Mouse (Mus musculus) midbrain, embryonic 12.5 days (tissue): ENCODE measurements at regions not wholly inside any gene's neighbourhood (a gene's known extent, or its start where the extent isn't known, plus 50 kb on each side); places are given as distances from the start of the nearest gene placed in this dataset.

ENCODE experiments used
- ATAC-seq: fragments of 200-750 bp; cut with Nextera tagmentation; 2 replicates; pipeline ENCODE4 v1.8.0; 2017; ENCODE audit warnings: low read depth, moderate TSS enrichment, moderate library complexity; ENCODE audit not compliant: low FRiP score
- H3K27ac ChIP-seq: fragments of 300-500 bp; sonication (generic); replicated peaks from 2 replicates; pipeline ENCODE4 v1.5.1; 2016; ENCODE audit warnings: mild to moderate bottlenecking
- H3K27me3 ChIP-seq: fragments of 300-500 bp; sonication (generic); 2 replicates; pipeline ENCODE4 v1.6.1; 2016; ENCODE audit warnings: mild to moderate bottlenecking
- H3K36me3 ChIP-seq: fragments of 300-500 bp; sonication (generic); 2 replicates; pipeline ENCODE4 v1.6.1; 2016
- H3K4me1 ChIP-seq: fragments of 300-500 bp; sonication (generic); 2 replicates; pipeline ENCODE4 v1.6.1; 2016
- H3K4me2 ChIP-seq: fragments of 300-500 bp; sonication (generic); replicated peaks from 2 replicates; pipeline ENCODE4 v1.6.1; 2016; ENCODE audit warnings: mild to moderate bottlenecking, moderate library complexity
- H3K4me3 ChIP-seq: fragments of 300-500 bp; sonication (generic); 2 replicates; pipeline ENCODE4 v1.5.1; 2016; ENCODE audit warnings: mild to moderate bottlenecking
- H3K9ac ChIP-seq: fragments of 300-500 bp; sonication (generic); replicated peaks from 2 replicates; pipeline ENCODE4 v1.6.1; 2016; ENCODE audit warnings: mild to moderate bottlenecking, moderate library complexity
- H3K9me3 ChIP-seq: fragments of 300-500 bp; sonication (generic); 2 replicates; pipeline ENCODE4 v1.6.1; 2016; ENCODE audit warnings: mild to moderate bottlenecking
- WGBS: fragments of 180-500 bp; shearing (Covaris S2); methylation state at CpG from one replicate; pipeline ENCODE4 v1.1.7; 2016; 5-methylcytosine and 5-hydroxymethylcytosine counted together

DNA sequence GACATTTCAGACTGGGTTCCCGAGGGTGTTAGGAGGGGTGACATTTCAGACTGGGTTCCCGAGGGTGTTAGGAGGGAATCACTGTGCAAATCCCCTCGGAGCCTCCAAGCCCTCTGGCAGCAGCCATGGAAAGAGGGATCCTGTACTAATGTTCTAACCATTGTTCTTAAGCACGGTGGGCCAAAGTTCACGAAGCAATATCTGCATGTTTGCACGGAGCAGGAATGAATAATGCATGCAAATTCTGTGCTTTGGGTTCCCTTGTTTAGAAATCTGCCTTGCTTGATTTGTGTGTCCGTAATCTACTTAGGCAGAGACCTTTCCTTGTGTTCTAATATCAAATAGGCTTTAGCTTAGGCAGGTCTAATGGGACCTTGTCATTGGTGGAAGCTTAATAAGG lies 55.9 kb upstream of the Zfp280d start:
- Histone ChIP-seq H3K4me1 (peaks cover 5% of the 10 kb centered on the region; the same call in 1 of the 2 replicates), H3K36me3 (no peaks in the 10 kb centered on the region), H3K4me3 (no peak overlapping the region), H3K9me3 (no peaks in the 10 kb centered on the region), H3K9ac (no peak overlapping the region), H3K27me3 (no peaks in the 10 kb centered on the region), H3K27ac (no peak overlapping the region), H3K4me2 (0 out of 2 replicates have a peak overlapping the region, but pooled peaks have one; percentile 11)
- 0 out of 2 replicates have a peak, but pooled peaks have one; percentile 41 for ATAC-seq
- WGBS = 37% methylated on average over 7 of the region's 7 CpGs

DNA sequence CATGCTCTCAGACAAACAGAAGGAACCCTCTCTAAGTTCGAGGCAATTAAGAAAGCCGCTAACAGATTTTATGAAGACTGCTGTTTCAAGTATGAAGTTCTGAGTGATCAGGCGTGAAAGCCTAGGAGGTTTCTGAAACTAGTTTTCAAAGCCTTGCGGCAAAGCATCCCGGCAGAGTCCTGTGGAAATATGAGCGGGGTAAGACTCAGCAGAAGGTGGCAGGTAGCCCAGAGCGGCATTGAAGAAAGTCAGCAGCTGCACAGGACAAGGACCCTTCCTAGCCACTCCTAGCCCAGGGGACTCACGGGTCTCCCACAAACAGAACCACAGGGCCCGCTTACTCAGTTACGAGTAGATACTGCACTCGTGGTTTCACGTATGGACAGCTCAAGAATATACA lies 54.8 kb upstream of the Zfp280d start:
- Histone ChIP-seq H3K27ac (no peak overlapping the region), H3K4me2 (no peak overlapping the region), H3K9ac (no peak overlapping the region), H3K36me3 (no peaks in the 10 kb centered on the region), H3K4me3 (no peak overlapping the region), H3K4me1 (peaks cover 5% of the 10 kb centered on the region; the same call in 1 of the 2 replicates), H3K9me3 (no peaks in the 10 kb centered on the region), H3K27me3 (no peaks in the 10 kb centered on the region)
- 94% methylated on average over 12 of the region's 12 CpGs for WGBS
- ATAC-seq = no peak

DNA sequence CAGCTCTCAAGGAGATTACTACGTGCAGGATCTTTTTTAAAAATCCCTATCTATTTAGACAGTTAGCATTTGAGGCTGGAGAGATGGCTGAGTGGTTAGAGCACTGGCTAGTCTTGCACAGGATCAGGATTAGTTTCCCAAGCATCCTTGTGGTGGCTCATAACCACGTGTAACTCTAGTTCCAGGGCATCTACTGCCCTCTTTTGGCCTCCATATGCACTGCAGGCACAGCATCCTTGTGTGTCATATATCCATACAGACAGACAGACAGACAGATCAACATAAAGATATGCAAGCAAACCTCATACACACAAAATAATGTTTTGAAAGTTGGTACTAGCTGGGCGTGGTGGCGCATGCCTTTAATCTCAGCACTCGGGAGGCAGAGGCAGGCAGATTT lies 53.3 kb upstream of the Zfp280d start:
- no peak overlapping the region for H3K27ac ChIP-seq
- 84% methylated on average over 5 of the region's 5 CpGs for WGBS
- ATAC-seq = no peak
- H3K9ac ChIP-seq = no peak overlapping the region
- H3K27me3 ChIP-seq = no peaks in the 10 kb centered on the region
- no peak overlapping the region for H3K4me2 ChIP-seq
- H3K4me1 ChIP-seq = peaks cover 5% of the 10 kb centered on the region; the same call in 1 of the 2 replicates
- H3K9me3 ChIP-seq = no peaks in the 10 kb centered on the region
- H3K4me3 ChIP-seq = no peak overlapping the region
- H3K36me3 ChIP-seq = no peaks in the 10 kb centered on the region
